Mouse (Mus musculus): ENCODE results near the gene Tmem97.

DNA sequence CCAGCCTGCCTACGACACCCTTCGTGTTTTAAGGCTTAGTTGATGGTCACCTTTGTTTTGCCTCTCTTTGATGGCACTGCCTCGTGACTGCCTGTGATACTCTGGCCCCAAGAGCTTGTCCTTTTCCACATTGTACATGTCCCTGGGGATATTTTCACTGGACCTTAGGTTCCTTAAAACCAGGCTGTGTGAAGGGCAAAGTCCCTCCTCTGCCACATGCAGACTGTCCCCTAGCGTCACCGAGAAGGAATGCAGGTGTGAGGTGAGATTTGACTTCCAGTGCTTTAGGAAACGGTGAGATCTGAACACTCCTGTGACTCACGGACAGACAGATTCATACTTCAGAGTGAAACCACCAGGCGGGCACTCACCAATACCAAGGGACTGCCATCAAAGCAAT is 6.7 kb upstream of the Tmem97 start:
- peak; percentile 51; the same call in 1 of the 2 replicates for TF ChIP-seq CTCF (IDR thresholded peaks at IDR 0.05; ENCODE audit: borderline replicate concordance, insufficient read depth, low read depth, low read length)
- TF ChIP-seq POLR2A (IDR thresholded peaks at IDR 0.05; ENCODE audit: borderline replicate concordance, insufficient read depth, low read length): no peak
